Mouse (Mus musculus): ENCODE measurements at regions not wholly inside any gene's neighbourhood (a gene's known extent, or its start where the extent isn't known, plus 50 kb on each side); places are given as distances from the start of the nearest gene placed in this dataset.

GRCm38 (mm10) chr10:97178468-97178867 lies 300.9 kb upstream of the Dcn start:
- TF ChIP-seq CTCF (IDR thresholded peaks at IDR 0.05; ENCODE audit: low read depth, low read length) (no peak), POLR2A (IDR thresholded peaks at IDR 0.05; ENCODE audit: extremely low read depth, insufficient read depth, low read length) (no peak)

All from liver, adult 2 months (tissue).